Mouse (Mus musculus) kidney, adult 2 months (tissue): ENCODE results near the gene Dhx37. TPM values are rescaled to one million over a fixed set of nuclear protein-coding genes. Genes with fewer than 3 reads are reported as not detected.

Experiments used
- DNase-seq: peaks from one replicate; pipeline ENCODE4 v3.0.0; 2021
- H3K27ac ChIP-seq: fragments of 200-500 bp; 2 replicates; pipeline ENCODE4 v1.5.1; 2012; ENCODE audit warnings: low read depth, low read length, control low read depth, inconsistent platforms; ENCODE audit not compliant: insufficient read depth
- H3K27me3 ChIP-seq: fragments of 200-500 bp; replicated peaks from 2 replicates; pipeline ENCODE4 v1.6.1; 2012; ENCODE audit warnings: mild to moderate bottlenecking, moderate library complexity, low read length, inconsistent platforms; ENCODE audit not compliant: control insufficient read depth, insufficient read depth
- H3K36me3 ChIP-seq: fragments of 200-500 bp; 2 replicates; pipeline ENCODE4 v1.6.1; 2012; ENCODE audit warnings: mild to moderate bottlenecking, moderate library complexity, low read length, inconsistent platforms; ENCODE audit not compliant: control insufficient read depth, insufficient read depth
- H3K4me1 ChIP-seq: fragments of 200-500 bp; 2 replicates; pipeline ENCODE4 v1.6.1; 2011; ENCODE audit warnings: low read length; ENCODE audit not compliant: control insufficient read depth, insufficient read depth
- H3K4me3 ChIP-seq: fragments of 200-500 bp; 2 replicates; pipeline ENCODE4 v1.5.1; 2011; ENCODE audit warnings: mild to moderate bottlenecking, low read depth, low read length, control low read depth; ENCODE audit not compliant: insufficient read depth
- CTCF ChIP-seq: fragments of 200-500 bp; conservative IDR thresholded peaks from 2 replicates; pipeline ENCODE4 v1.5.1; 2011; ENCODE audit warnings: low read depth, mild to moderate bottlenecking, control low read depth, low read length, moderate library complexity, mixed read lengths; ENCODE audit not compliant: insufficient read depth, insufficient read length
- POLR2A ChIP-seq: fragments of 200-500 bp; IDR thresholded peaks from one replicate; pipeline ENCODE4 v1.6.1; 2011; ENCODE audit warnings: low read depth, low read length, control low read depth
- WGBS: fragments of 180-500 bp; shearing (Covaris S2); methylation state at CpG from one replicate; pipeline ENCODE4 v1.1.7; 2018; 5-methylcytosine and 5-hydroxymethylcytosine counted together
- polyA plus RNA-seq: library from polyadenylated mRNA; depleted of rRNA; stranded (reverse); fragments of >200 nt; gene quantifications from 2 replicates; pipeline ENCODE4 v1.2.3, GENCODE M21; 2012

The Dhx37 gene
- polyA plus RNA-seq, 1 experiment: 10.8 TPM

DNA sequence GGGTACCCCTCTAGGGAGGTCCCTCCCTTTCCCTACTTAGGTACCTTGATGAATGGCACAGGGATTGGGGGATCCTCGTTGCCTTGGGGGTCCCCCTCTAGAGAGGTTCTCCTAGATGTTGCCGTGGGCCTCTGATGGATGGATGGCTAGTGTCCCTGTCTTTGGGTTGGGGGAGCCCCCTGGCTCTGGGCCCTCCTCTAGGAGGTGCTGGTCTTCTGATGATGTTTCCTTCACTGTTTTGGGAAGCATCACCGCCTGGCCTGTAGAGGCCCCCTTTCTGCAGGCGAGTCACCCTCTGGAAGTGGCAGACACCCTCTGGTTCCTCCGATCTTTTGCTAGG, 42.3 kb upstream of the Dhx37 start:
- H3K36me3 ChIP-seq: no peaks in the 10 kb centered on the region
- H3K27me3 ChIP-seq: no peaks in the 10 kb centered on the region
- peak overlapping the region; percentile 63; the same call in 1 of the 2 replicates for H3K27ac ChIP-seq
- H3K4me3 ChIP-seq: peak overlapping the region; percentile 85
- TF ChIP-seq CTCF (no peak), POLR2A (no peak)
- peaks cover 3% of the 10 kb centered on the region; the same call in 1 of the 2 replicates for H3K4me1 ChIP-seq
- DNase-seq: no peak
- WGBS: 23% methylated on average over 5 of the region's 5 CpGs

DNA sequence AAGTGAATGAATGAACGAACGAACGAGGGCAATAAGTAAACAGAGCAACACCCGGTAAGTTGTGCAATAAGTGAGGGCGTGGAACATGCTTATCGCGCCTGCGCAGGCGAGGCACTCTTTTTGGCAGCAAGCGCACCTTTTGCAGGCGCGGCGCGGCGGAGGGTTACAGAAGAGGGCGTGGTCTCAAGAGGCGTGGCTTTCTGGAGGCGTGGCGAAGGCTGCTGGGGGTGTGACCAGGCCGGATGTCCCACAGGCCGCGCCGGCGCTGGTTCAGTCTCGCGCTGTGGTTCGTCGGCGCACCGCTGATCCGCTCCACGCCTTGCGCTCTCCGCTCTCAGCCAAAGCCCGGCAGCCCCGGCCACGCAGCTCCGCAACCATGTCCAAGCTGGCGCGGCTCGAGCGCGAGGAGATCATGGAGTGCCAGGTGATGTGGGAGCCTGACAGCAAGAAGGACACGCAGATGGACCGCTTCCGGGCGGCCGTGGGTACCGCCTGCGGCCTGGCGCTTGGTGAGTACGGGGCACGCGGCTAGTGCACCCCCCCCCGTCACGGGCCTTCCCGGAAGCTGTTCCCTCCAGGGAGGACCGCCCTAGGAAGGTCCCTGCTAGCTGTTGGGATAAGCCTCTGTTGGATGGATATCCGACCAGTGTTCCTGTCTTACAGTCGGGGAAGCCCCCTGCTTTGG, 41.8 kb upstream of the Dhx37 start, which contains the start of gene Aacs:
Aacs (plus strand) TSS at position 214 of the 685 bp plus-strand sequence.
- peak within 1 kb of the TSS; percentile 63 for H3K27ac ChIP-seq
- WGBS: under 1% methylated on average over 60 of the region's 60 CpGs

GRCm38 (mm10) chr5:125475030-125475429, 41.1 kb upstream of the Dhx37 start:
- WGBS: 63% methylated on average over 12 of the region's 12 CpGs

More for the DNA sequence above, 41.8 kb upstream of the Dhx37 start, which contains the start of gene Aacs:
- no peaks in the 10 kb centered on the region for H3K27me3 ChIP-seq
- H3K36me3 ChIP-seq: no peaks in the 10 kb centered on the region
- TF ChIP-seq CTCF (no peak), POLR2A (peak; percentile 97)
- DNase-seq: peak; percentile 99
- H3K4me1 ChIP-seq: peaks cover 5% of the 10 kb centered on the region; the same call in 1 of the 2 replicates
- H3K4me3 ChIP-seq: peak within 1 kb of the TSS; percentile 85

DNA sequence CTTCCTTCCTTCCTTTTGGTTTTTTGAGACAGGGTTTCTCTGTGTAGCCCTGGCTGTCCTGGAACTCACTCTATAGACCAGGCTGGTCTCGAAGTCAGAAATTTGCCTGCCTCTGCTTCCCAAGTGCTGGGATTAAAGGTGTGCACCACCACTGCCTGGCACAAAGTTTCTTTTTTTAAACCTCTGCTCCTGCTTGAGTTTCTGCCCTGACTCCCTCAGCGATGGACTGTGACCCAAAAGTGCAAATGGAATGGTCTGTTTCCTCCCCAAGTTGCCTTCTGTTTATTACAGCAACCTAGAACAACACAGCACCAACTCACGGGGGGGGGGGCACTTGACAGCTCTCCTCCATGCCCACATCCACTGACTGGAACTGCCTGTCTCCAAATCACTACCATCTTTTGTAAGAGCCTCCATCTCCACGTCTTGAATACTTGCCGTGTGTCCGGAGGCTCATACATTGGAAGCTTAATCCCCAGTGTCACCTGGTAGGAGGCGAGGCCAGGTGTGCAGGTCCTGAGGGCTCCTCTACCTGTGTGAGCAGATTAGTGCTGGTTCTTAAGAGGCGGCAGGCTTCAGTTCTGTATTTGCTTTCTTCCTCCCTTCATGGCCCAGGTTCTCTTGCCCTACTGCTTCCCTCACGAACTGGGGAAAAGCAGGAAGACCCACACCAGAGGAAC, 39.0 kb upstream of the Dhx37 start:
- H3K27ac ChIP-seq: peak overlapping the region; percentile 78
- no peaks in the 10 kb centered on the region for H3K27me3 ChIP-seq
- peaks cover 5% of the 10 kb centered on the region; the same call in 1 of the 2 replicates for H3K4me1 ChIP-seq
- no peak overlapping the region for H3K4me3 ChIP-seq
- no peak for TF ChIP-seq POLR2A
- TF ChIP-seq CTCF: no peak
- H3K36me3 ChIP-seq: no peaks in the 10 kb centered on the region
- 69% methylated on average over 9 of the region's 9 CpGs for WGBS
- peak; percentile 76 for DNase-seq

More at GRCm38 (mm10) chr5:125475030-125475429, 41.1 kb upstream of the Dhx37 start:
- Histone ChIP-seq H3K27me3 (no peaks in the 10 kb centered on the region), H3K4me1 (peaks cover 8% of the 10 kb centered on the region; the same call in 1 of the 2 replicates), H3K27ac (peak overlapping the region; percentile 60), H3K4me3 (peak overlapping the region; percentile 85), H3K36me3 (no peaks in the 10 kb centered on the region)
- no peak for TF ChIP-seq CTCF
- TF ChIP-seq POLR2A: no peak
- no peak for DNase-seq

GRCm38 (mm10) chr5:125470713-125471112, 36.8 kb upstream of the Dhx37 start:
- Histone ChIP-seq H3K27me3 (no peaks in the 10 kb centered on the region), H3K4me3 (no peak overlapping the region), H3K36me3 (no peaks in the 10 kb centered on the region), H3K27ac (peak overlapping the region; percentile 21), H3K4me1 (peaks cover 7% of the 10 kb centered on the region; the same call in 1 of the 2 replicates)
- peak; percentile 84 for DNase-seq
- TF ChIP-seq CTCF (no peak), POLR2A (no peak)
- 53% methylated on average over 4 of the region's 4 CpGs for WGBS

DNA sequence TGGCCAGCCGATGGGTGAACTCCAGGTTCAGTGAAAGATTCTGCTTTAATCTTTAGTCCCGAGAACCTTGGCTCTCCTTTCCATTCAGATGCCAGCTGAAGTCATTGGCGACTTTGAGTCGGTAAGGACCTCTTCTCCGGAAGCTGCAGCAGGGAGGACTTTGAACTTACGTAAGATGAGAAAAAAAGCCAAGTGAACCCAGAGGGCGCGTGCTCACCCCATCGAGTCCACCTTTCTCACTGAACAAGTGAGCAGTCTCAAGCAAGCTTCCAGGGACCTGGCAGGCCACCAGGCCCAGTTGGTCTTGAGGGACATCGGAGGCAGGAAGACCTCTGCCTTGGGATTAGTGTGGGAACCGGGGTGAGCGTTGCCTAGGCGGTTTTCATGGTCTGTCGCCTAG, 33.3 kb upstream of the Dhx37 start:
- H3K27me3 ChIP-seq: no peaks in the 10 kb centered on the region
- peak overlapping the region; percentile 87 for H3K27ac ChIP-seq
- DNase-seq: peak; percentile 96
- no peak overlapping the region for H3K4me3 ChIP-seq
- WGBS: 41% methylated on average over 14 of the region's 14 CpGs
- TF ChIP-seq CTCF: no peak
- no peaks in the 10 kb centered on the region for H3K36me3 ChIP-seq
- H3K4me1 ChIP-seq: peaks cover 13% of the 10 kb centered on the region; the same call in 1 of the 2 replicates

- peak overlapping the region; percentile 87 for H3K27ac ChIP-seq
- H3K36me3 ChIP-seq: no peaks in the 10 kb centered on the region
- DNase-seq: peak; percentile 73
- peaks cover 13% of the 10 kb centered on the region; the same call in 1 of the 2 replicates for H3K4me1 ChIP-seq
- 57% methylated on average over 5 of the region's 5 CpGs for WGBS
- TF ChIP-seq POLR2A (no peak), CTCF (no peak)
- no peak overlapping the region for H3K4me3 ChIP-seq
- H3K27me3 ChIP-seq: no peaks in the 10 kb centered on the region
Measured at GRCm38 (mm10) chr5:125466483-125466882, 32.6 kb upstream of the Dhx37 start.
